Mouse (Mus musculus): ENCODE measurements around the gene Tsku. TPM values are rescaled to one million over a fixed set of nuclear protein-coding genes. Genes with fewer than 3 reads are reported as not detected.

Tsku gene
- 6.2 and 7.5 TPM in 2 replicates for polyA plus RNA-seq (2015; fragmentation: Nextera tagmentation; extraction: Ambion mirVana)

- Histone ChIP-seq H3K4me3 (ENCODE audit: low read length) (peak within 1 kb of the TSS; percentile 78), H3K4me1 (ENCODE audit: control insufficient read depth, insufficient read depth, low read length) (peaks cover 19% of the 10 kb centered on the region), H3K4me2 (ENCODE audit: low read depth, low read length) (peak within 1 kb of the TSS; percentile 95), H3K9ac (ENCODE audit: low read depth, low read length) (peak within 1 kb of the TSS; percentile 73), H3K27ac (ENCODE audit: low read length) (peak within 1 kb of the TSS; percentile 89), H3K27me3 (replicated peaks; ENCODE audit: control insufficient read depth, insufficient read depth, low read length) (no peaks in the 10 kb centered on the region), H3K9me3 (ENCODE audit: control insufficient read depth, low read length) (peaks cover 3% of the 10 kb centered on the region; the same call in 1 of the 2 replicates), H3K36me3 (ENCODE audit: control insufficient read depth, insufficient read depth, low read length) (no peaks in the 10 kb centered on the region)
- peak; percentile 94 for ATAC-seq
- under 1% methylated on average over 52 of the region's 52 CpGs for WGBS
These were observed at the start of gene Tsku for GRCm38 (mm10) chr7:98361063-98361652. Gene Tsku, minus strand, starts transcription at chr7:98361328.

GRCm38 (mm10) chr7:98407615-98408014 is 46.5 kb upstream of the Tsku start:
- no peak overlapping the region for H3K4me2 ChIP-seq (ENCODE audit: low read depth, low read length)
- H3K27ac ChIP-seq (ENCODE audit: low read length), result no peak overlapping the region
- H3K36me3 ChIP-seq (ENCODE audit: control insufficient read depth, insufficient read depth, low read length), result no peaks in the 10 kb centered on the region
- no peak for ATAC-seq
- H3K9me3 ChIP-seq (ENCODE audit: control insufficient read depth, low read length), result no peaks in the 10 kb centered on the region
- WGBS, result 79% methylated on average over 5 of the region's 5 CpGs
- no peak overlapping the region for H3K4me3 ChIP-seq (ENCODE audit: low read length)
- H3K27me3 ChIP-seq (replicated peaks; ENCODE audit: control insufficient read depth, insufficient read depth, low read length), result no peaks in the 10 kb centered on the region
- H3K9ac ChIP-seq (ENCODE audit: low read depth, low read length), result no peak overlapping the region
- no peaks in the 10 kb centered on the region for H3K4me1 ChIP-seq (ENCODE audit: control insufficient read depth, insufficient read depth, low read length)

GRCm38 (mm10) chr7:98403996-98404395 is 42.9 kb upstream of the Tsku start:
- Histone ChIP-seq H3K4me1 (ENCODE audit: control insufficient read depth, insufficient read depth, low read length) (no peaks in the 10 kb centered on the region), H3K4me2 (ENCODE audit: low read depth, low read length) (no peak overlapping the region), H3K36me3 (ENCODE audit: control insufficient read depth, insufficient read depth, low read length) (no peaks in the 10 kb centered on the region), H3K9me3 (ENCODE audit: control insufficient read depth, low read length) (no peaks in the 10 kb centered on the region), H3K27me3 (replicated peaks; ENCODE audit: control insufficient read depth, insufficient read depth, low read length) (no peaks in the 10 kb centered on the region), H3K4me3 (ENCODE audit: low read length) (no peak overlapping the region), H3K9ac (ENCODE audit: low read depth, low read length) (no peak overlapping the region), H3K27ac (ENCODE audit: low read length) (no peak overlapping the region)
- WGBS, result 73% methylated on average over 4 of the region's 4 CpGs
- ATAC-seq, result no peak

- 68% methylated on average over 15 of the region's 15 CpGs for WGBS
- Histone ChIP-seq H3K27me3 (replicated peaks; ENCODE audit: control insufficient read depth, insufficient read depth, low read length) (no peaks in the 10 kb centered on the region), H3K4me1 (ENCODE audit: control insufficient read depth, insufficient read depth, low read length) (no peaks in the 10 kb centered on the region), H3K36me3 (ENCODE audit: control insufficient read depth, insufficient read depth, low read length) (no peaks in the 10 kb centered on the region), H3K9ac (ENCODE audit: low read depth, low read length) (no peak overlapping the region), H3K9me3 (ENCODE audit: control insufficient read depth, low read length) (no peaks in the 10 kb centered on the region), H3K4me3 (ENCODE audit: low read length) (no peak overlapping the region), H3K4me2 (ENCODE audit: low read depth, low read length) (no peak overlapping the region), H3K27ac (ENCODE audit: low read length) (no peak overlapping the region)
- ATAC-seq, result no peak
These were observed 41.8 kb upstream of the Tsku start for GRCm38 (mm10) chr7:98402582-98403574.

GRCm38 (mm10) chr7:98392466-98393201 is 31.5 kb upstream of the Tsku start:
- Histone ChIP-seq H3K27me3 (replicated peaks; ENCODE audit: control insufficient read depth, insufficient read depth, low read length) (no peaks in the 10 kb centered on the region), H3K36me3 (ENCODE audit: control insufficient read depth, insufficient read depth, low read length) (no peaks in the 10 kb centered on the region), H3K4me3 (ENCODE audit: low read length) (no peak overlapping the region), H3K4me2 (ENCODE audit: low read depth, low read length) (no peak overlapping the region), H3K9me3 (ENCODE audit: control insufficient read depth, low read length) (no peaks in the 10 kb centered on the region), H3K27ac (ENCODE audit: low read length) (no peak overlapping the region), H3K9ac (ENCODE audit: low read depth, low read length) (no peak overlapping the region), H3K4me1 (ENCODE audit: control insufficient read depth, insufficient read depth, low read length) (peaks cover 9% of the 10 kb centered on the region; the same call in 1 of the 2 replicates)
- ATAC-seq, result no peak
- WGBS, result 81% methylated on average over 8 of the region's 8 CpGs

- H3K4me3 ChIP-seq (ENCODE audit: low read length), result no peak overlapping the region
- peaks cover 9% of the 10 kb centered on the region; the same call in 1 of the 2 replicates for H3K4me1 ChIP-seq (ENCODE audit: control insufficient read depth, insufficient read depth, low read length)
- WGBS, result 47% methylated on average over 7 of the region's 7 CpGs
- no peaks in the 10 kb centered on the region for H3K9me3 ChIP-seq (ENCODE audit: control insufficient read depth, low read length)
- H3K27me3 ChIP-seq (replicated peaks; ENCODE audit: control insufficient read depth, insufficient read depth, low read length), result no peaks in the 10 kb centered on the region
- no peak overlapping the region for H3K4me2 ChIP-seq (ENCODE audit: low read depth, low read length)
- H3K27ac ChIP-seq (ENCODE audit: low read length), result 0 out of 2 replicates have a peak overlapping the region, but pooled peaks have one; percentile 1
- peak; percentile 27; the same call in 1 of the 2 replicates for ATAC-seq
- H3K36me3 ChIP-seq (ENCODE audit: control insufficient read depth, insufficient read depth, low read length), result no peaks in the 10 kb centered on the region
- no peak overlapping the region for H3K9ac ChIP-seq (ENCODE audit: low read depth, low read length)
These were observed 30.3 kb upstream of the Tsku start for GRCm38 (mm10) chr7:98391351-98391936.

- Histone ChIP-seq H3K4me1 (ENCODE audit: control insufficient read depth, insufficient read depth, low read length) (peaks cover 9% of the 10 kb centered on the region; the same call in 1 of the 2 replicates), H3K9ac (ENCODE audit: low read depth, low read length) (no peak overlapping the region), H3K4me3 (ENCODE audit: low read length) (no peak overlapping the region), H3K4me2 (ENCODE audit: low read depth, low read length) (no peak overlapping the region), H3K9me3 (ENCODE audit: control insufficient read depth, low read length) (no peaks in the 10 kb centered on the region), H3K36me3 (ENCODE audit: control insufficient read depth, insufficient read depth, low read length) (no peaks in the 10 kb centered on the region), H3K27ac (ENCODE audit: low read length) (no peak overlapping the region), H3K27me3 (replicated peaks; ENCODE audit: control insufficient read depth, insufficient read depth, low read length) (no peaks in the 10 kb centered on the region)
- no peak for ATAC-seq
- 78% methylated on average over 2 of the region's 2 CpGs for WGBS
These were observed 29.4 kb upstream of the Tsku start for GRCm38 (mm10) chr7:98390486-98390885.

GRCm38 (mm10) chr7:98389656-98390055 is 28.5 kb upstream of the Tsku start:
- H3K4me2 ChIP-seq (ENCODE audit: low read depth, low read length), result no peak overlapping the region
- no peak overlapping the region for H3K27ac ChIP-seq (ENCODE audit: low read length)
- peaks cover 9% of the 10 kb centered on the region; the same call in 1 of the 2 replicates for H3K4me1 ChIP-seq (ENCODE audit: control insufficient read depth, insufficient read depth, low read length)
- ATAC-seq, result no peak
- WGBS, result 82% methylated on average over 9 of the region's 9 CpGs
- H3K4me3 ChIP-seq (ENCODE audit: low read length), result no peak overlapping the region
- H3K36me3 ChIP-seq (ENCODE audit: control insufficient read depth, insufficient read depth, low read length), result no peaks in the 10 kb centered on the region
- H3K9me3 ChIP-seq (ENCODE audit: control insufficient read depth, low read length), result no peaks in the 10 kb centered on the region
- H3K27me3 ChIP-seq (replicated peaks; ENCODE audit: control insufficient read depth, insufficient read depth, low read length), result no peaks in the 10 kb centered on the region
- H3K9ac ChIP-seq (ENCODE audit: low read depth, low read length), result no peak overlapping the region
